Mouse (Mus musculus): ENCODE measurements around the gene St6gal1.

DNA sequence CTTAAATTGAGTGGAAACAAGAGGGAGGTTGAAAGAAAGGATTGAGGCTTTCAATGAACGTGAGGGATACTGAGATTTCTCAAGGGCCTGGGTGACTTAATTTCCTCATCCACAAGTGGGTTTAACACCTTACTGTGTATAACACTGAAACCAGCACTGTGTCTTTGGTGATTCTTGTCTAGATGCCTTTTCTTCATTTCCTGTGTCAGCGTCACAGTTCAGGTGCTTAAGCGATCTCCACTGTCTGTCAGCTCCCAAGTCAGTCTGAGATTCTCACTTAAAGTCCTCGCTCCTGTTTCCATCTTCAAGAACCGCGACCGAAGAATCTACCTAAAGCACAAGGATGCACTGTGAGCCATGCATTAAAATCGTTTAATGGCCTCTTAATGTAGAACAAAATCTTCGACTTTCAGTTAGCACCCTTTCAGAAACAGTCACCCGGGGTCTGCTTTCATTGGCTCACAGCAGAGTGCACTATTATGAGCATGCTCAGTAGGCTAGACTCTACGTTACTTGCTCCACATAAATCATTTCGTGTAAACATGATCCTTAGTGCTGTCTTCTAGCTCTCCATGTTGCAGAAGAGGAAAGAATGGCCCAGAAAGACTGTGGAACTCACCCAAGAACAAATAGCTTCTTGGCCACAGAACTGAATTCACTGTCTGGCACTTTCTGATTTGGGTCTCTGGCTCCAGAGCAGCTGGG, 1.2 kb upstream of the St6gal1 start:
- TF ChIP-seq POLR2A (IDR thresholded peaks at IDR 0.05; ENCODE audit: control insufficient read depth, low read depth, low read length) (no peak), CTCF (IDR thresholded peaks at IDR 0.05; ENCODE audit: control insufficient read depth, insufficient read depth, insufficient replicate concordance, low read depth, low read length) (no peak)
